Mouse (Mus musculus): ENCODE data around the gene B3gat1. TPM values are rescaled to one million over a fixed set of nuclear protein-coding genes. Genes with fewer than 3 reads are reported as not detected.

The B3gat1 gene
- polyA plus RNA-seq, 1 experiment from 2014 or later: 43.8 TPM

DNA sequence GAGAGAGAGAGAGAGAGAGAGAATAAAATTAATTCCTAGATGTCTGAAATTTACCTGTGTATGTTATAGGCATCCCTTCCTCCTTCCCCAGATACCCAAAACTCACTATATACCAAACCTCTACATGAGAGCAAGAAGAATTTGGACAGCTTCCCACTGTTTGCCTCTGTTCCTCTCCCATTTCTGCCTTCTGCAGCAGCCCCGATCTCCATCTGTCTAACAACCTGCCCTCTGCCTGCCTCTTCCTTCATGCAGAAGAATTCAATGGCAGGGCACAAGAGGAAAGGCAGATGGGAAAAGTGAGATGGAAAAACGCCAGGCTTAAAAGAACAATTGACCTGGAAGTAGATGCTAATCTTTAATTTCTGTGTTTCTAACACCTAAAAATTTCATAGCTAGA lies 5.0 kb upstream of the B3gat1 start:
- no peak for ATAC-seq (ENCODE audit: low FRiP score)
- Histone ChIP-seq H3K9me3 (replicated peaks) (no peaks in the 10 kb centered on the region), H3K4me1 (peaks cover 8% of the 10 kb centered on the region), H3K4me2 (no peak overlapping the region), H3K9ac (replicated peaks) (no peak overlapping the region), H3K27me3 (replicated peaks) (no peaks in the 10 kb centered on the region; the same call in 1 of the 2 replicates), H3K27ac (replicated peaks) (no peak overlapping the region), H3K4me3 (replicated peaks) (no peak overlapping the region), H3K36me3 (no peaks in the 10 kb centered on the region)
- WGBS: 76% methylated on average over 2 of the region's 2 CpGs

DNA sequence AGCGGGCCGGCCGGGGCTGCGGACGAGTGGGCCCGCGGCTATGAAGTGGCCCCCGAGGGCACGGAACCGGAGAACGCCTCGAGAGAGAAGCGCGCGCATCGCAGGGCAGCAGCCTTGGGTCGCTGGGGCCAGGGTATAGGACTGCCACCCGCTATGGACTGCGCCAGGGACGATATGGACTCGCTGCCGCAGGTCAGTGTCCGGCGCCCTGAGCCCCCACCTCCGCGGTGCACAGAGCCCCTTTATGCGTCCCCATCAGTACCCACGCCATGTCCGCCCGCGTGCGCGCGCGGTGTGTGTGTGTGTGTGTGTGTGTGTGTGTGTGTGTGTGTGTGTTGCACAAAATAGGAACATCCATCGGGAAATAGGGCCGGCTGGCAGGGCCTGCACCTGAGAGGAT lies 458 bp downstream of the B3gat1 start:
- Histone ChIP-seq H3K36me3 (no peaks in the 10 kb centered on the region), H3K27ac (replicated peaks) (peak overlapping the region; percentile 87), H3K9ac (replicated peaks) (peak overlapping the region; percentile 79), H3K4me1 (peaks cover 46% of the 10 kb centered on the region), H3K4me2 (peak overlapping the region; percentile 69), H3K27me3 (replicated peaks) (no peaks in the 10 kb centered on the region), H3K9me3 (replicated peaks) (no peaks in the 10 kb centered on the region), H3K4me3 (replicated peaks) (peak overlapping the region; percentile 63)
- peak; percentile 64 for ATAC-seq (ENCODE audit: low FRiP score)
- 1% methylated on average over 37 of the region's 37 CpGs for WGBS

DNA sequence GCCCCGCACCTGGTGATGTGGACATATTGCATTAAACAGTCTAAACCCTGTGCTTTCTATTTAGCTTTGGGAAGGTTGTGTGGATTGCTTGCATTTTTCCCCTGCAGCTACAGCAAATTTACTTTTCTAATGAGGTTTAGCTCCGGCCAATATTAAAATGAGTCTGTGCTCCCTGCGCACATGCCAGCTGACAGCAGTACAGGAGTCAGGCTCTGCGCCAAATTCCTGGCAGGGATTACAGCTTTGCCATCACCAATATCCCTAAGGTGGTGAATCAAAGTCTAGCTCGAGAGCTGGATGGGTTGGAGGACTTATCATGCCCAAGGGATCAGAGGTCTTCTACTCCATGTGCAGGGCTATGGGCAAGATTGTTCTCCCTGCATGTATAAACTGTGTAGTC lies 3.6 kb downstream of the B3gat1 start:
- peak overlapping the region; percentile 28 for H3K27ac ChIP-seq (replicated peaks)
- 0 out of 2 replicates have a peak overlapping the region, but pooled peaks have one; percentile 23 for H3K9ac ChIP-seq (replicated peaks)
- no peak for ATAC-seq (ENCODE audit: low FRiP score)
- WGBS: 29% methylated on average over 5 of the region's 5 CpGs
- peak overlapping the region; percentile 28 for H3K4me3 ChIP-seq (replicated peaks)
- no peaks in the 10 kb centered on the region for H3K9me3 ChIP-seq (replicated peaks)
- H3K36me3 ChIP-seq: no peaks in the 10 kb centered on the region; the same call in 1 of the 2 replicates
- H3K4me1 ChIP-seq: peaks cover 56% of the 10 kb centered on the region
- H3K27me3 ChIP-seq (replicated peaks): no peaks in the 10 kb centered on the region
- H3K4me2 ChIP-seq: peak overlapping the region; percentile 69

DNA sequence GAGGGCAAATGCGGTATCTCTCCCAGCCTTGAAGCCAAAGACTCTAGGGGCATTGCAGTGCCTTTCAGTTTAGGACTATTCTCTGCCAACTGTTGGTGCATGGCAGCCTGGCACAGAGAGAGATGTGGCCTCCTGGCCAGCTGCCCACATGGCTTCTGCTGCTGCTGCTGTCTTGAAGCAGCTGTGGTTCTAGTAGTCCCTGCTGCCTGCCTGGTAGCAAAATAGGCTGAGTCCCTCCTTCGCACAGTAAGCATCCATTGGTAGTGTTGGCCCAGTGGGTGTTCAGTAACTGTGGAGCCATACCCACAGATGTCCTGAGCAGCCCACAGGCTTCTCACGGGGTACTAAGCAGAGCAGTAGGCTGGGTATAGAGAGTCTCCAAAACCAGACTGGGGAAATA lies 9.3 kb downstream of the B3gat1 start:
- Histone ChIP-seq H3K9ac (replicated peaks) (no peak overlapping the region), H3K27me3 (replicated peaks) (no peaks in the 10 kb centered on the region), H3K4me1 (peaks cover 30% of the 10 kb centered on the region), H3K4me2 (no peak overlapping the region), H3K4me3 (replicated peaks) (no peak overlapping the region), H3K36me3 (no peaks in the 10 kb centered on the region; the same call in 1 of the 2 replicates), H3K27ac (replicated peaks) (no peak overlapping the region), H3K9me3 (replicated peaks) (no peaks in the 10 kb centered on the region)
- WGBS: 85% methylated on average over 3 of the region's 3 CpGs
- ATAC-seq (ENCODE audit: low FRiP score): peak; percentile 11; the same call in 1 of the 2 replicates

DNA sequence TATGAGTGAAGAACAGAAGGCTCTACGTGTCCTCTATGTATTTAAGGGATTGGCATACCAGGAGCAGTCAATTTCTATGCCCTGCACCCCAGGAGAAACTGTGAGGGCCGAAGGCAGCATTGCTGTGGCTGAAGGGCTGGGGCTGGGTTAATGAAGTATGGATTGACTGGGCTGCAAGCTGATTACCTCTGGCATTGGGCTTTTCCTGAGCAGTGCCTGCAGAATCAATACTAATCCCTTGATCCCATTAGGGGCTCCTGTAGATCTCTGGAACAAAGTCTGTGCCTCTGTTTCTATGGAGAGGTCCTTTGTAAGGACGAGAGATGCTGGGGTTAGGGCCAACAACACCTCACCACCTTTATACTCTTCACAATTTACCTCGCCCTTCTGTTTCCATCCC lies 13.6 kb downstream of the B3gat1 start:
- Histone ChIP-seq H3K27ac (replicated peaks) (no peak overlapping the region), H3K4me1 (peaks cover 24% of the 10 kb centered on the region), H3K9me3 (replicated peaks) (no peaks in the 10 kb centered on the region), H3K4me3 (replicated peaks) (no peak overlapping the region), H3K4me2 (no peak overlapping the region), H3K27me3 (replicated peaks) (no peaks in the 10 kb centered on the region), H3K9ac (replicated peaks) (no peak overlapping the region), H3K36me3 (peaks cover 9% of the 10 kb centered on the region; the same call in 1 of the 2 replicates)
- ATAC-seq (ENCODE audit: low FRiP score): no peak
- 73% methylated on average over 4 of the region's 4 CpGs for WGBS

DNA sequence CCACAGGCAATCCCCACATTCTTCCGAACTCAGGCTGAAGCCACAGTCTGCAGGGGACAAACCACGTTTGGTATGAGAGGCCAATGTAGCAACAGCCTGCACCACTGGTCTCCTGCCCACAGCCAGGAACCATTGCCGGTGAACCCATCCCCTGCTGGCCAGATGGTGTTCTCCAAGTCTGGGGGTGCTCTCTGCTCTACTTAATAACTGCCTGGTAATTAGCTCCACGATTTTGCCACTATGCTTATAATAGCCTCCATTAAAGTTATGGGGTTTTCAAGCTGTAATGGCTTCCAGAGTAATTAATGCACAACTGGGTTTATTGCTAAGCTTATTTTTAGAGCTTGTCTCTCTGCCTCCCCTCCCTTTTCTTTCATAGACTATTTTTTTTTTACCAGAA lies 15.4 kb downstream of the B3gat1 start:
- WGBS: 47% methylated on average over 4 of the region's 4 CpGs
- H3K36me3 ChIP-seq: peaks cover 18% of the 10 kb centered on the region
- no peak overlapping the region for H3K9ac ChIP-seq (replicated peaks)
- peak; percentile 67 for ATAC-seq (ENCODE audit: low FRiP score)
- H3K4me2 ChIP-seq: no peak overlapping the region
- peak overlapping the region; percentile 56 for H3K27ac ChIP-seq (replicated peaks)
- H3K4me3 ChIP-seq (replicated peaks): no peak overlapping the region
- H3K27me3 ChIP-seq (replicated peaks): no peaks in the 10 kb centered on the region
- H3K4me1 ChIP-seq: peaks cover 15% of the 10 kb centered on the region
- no peaks in the 10 kb centered on the region for H3K9me3 ChIP-seq (replicated peaks)

DNA sequence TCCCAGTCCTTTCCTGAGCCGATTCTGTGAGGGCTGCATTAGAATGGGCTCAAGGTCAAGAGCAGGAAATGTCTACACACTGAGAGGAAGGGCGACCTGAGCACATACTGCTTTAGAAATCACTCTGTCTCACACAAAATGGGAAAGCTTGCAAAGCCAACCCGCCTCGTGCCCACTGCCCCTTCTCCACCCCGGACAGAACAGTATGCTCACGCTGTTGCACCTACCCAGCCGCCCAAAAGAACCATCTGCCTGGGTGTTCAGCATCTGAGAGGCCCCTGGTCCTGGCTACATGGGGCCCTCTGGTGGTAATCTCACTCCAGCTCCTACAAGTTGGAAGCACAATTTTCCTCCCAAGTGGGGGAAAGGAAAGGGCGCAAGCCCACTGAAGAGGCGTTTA lies 26.6 kb downstream of the B3gat1 start:
- Histone ChIP-seq H3K4me1 (peaks cover 8% of the 10 kb centered on the region; the same call in 1 of the 2 replicates), H3K9ac (replicated peaks) (no peak overlapping the region), H3K27me3 (replicated peaks) (no peaks in the 10 kb centered on the region), H3K36me3 (peaks cover 35% of the 10 kb centered on the region), H3K4me2 (no peak overlapping the region), H3K27ac (replicated peaks) (no peak overlapping the region), H3K4me3 (replicated peaks) (no peak overlapping the region), H3K9me3 (replicated peaks) (no peaks in the 10 kb centered on the region)
- ATAC-seq (ENCODE audit: low FRiP score): peak; percentile 62
- 34% methylated on average over 9 of the region's 9 CpGs for WGBS

DNA sequence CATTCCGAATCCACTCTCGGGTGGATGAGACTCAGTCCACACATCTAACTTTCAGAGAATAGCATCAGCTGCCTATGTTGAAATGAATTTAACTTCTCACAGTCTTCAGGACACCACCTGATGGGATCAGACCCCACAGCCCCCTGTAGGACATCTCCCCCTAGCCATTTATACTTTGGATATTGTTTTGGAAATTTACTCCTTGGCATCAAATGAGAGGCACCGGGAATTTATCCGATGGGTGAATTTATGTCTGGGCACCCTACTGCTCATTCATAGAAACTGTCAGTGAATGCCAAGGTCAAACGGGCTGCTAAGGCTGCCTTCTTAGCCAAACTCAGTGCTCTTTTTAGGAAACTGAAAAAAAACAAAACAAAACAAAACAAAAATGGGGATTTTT lies 27.0 kb downstream of the B3gat1 start:
- no peak for ATAC-seq (ENCODE audit: low FRiP score)
- peaks cover 30% of the 10 kb centered on the region for H3K36me3 ChIP-seq

DNA sequence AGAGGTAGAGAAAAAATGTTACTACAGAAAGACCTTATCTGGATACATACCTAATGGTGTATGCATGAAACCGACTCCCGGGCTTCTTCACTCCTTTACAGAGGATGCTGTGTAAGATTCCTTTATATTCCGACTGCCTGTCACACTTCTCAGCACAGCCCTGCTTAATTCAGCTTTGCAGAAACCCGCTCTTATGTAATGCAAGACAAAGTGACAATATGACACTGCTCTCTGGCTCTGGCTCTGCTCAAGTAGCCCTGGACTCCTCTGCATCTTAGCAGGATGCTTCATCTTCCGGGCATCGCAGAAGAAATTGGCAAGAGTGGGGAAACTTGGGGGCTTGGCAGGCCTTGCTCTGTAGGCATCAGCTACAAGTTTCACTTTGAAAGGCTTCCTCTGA lies 28.9 kb downstream of the B3gat1 start:
- Histone ChIP-seq H3K36me3 (peaks cover 12% of the 10 kb centered on the region), H3K4me1 (peaks cover 8% of the 10 kb centered on the region; the same call in 1 of the 2 replicates), H3K4me2 (no peak overlapping the region), H3K27me3 (replicated peaks) (no peaks in the 10 kb centered on the region), H3K9me3 (replicated peaks) (no peaks in the 10 kb centered on the region), H3K4me3 (replicated peaks) (no peak overlapping the region), H3K9ac (replicated peaks) (no peak overlapping the region), H3K27ac (replicated peaks) (no peak overlapping the region)
- no peak for ATAC-seq (ENCODE audit: low FRiP score)
- WGBS: 89% methylated on average over 6 of the region's 6 CpGs

More for the DNA sequence above, 27.0 kb downstream of the B3gat1 start:
- Histone ChIP-seq H3K4me1 (peaks cover 8% of the 10 kb centered on the region; the same call in 1 of the 2 replicates), H3K4me3 (replicated peaks) (no peak overlapping the region), H3K9ac (replicated peaks) (no peak overlapping the region), H3K27ac (replicated peaks) (no peak overlapping the region), H3K9me3 (replicated peaks) (no peaks in the 10 kb centered on the region), H3K27me3 (replicated peaks) (no peaks in the 10 kb centered on the region), H3K4me2 (no peak overlapping the region)
- 44% methylated on average over 5 of the region's 5 CpGs for WGBS

DNA sequence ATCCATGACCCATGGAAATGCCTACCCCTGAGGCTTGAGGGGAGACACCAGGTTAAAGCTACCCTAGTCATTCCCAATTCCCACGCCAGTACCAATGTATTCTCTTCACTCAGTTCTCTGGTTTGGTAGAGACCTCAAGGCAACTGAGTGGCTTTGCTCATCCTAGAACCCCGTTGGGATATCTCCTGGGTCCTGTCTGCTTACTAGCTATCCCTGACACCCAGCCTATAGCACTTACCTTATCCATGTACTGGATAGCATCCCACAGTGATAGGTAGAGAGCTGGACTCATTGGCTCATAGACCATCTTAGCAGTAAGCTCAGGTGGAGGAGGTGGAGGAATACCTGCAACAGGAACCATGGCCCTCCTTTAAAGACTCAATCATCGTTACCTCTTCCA lies 34.7 kb downstream of the B3gat1 start:
- H3K9ac ChIP-seq (replicated peaks): no peak overlapping the region
- no peak overlapping the region for H3K4me3 ChIP-seq (replicated peaks)
- WGBS: 88% methylated on average over 3 of the region's 3 CpGs
- H3K4me2 ChIP-seq: no peak overlapping the region
- peaks cover 5% of the 10 kb centered on the region; the same call in 1 of the 2 replicates for H3K36me3 ChIP-seq
- H3K4me1 ChIP-seq: no peaks in the 10 kb centered on the region
- no peaks in the 10 kb centered on the region for H3K9me3 ChIP-seq (replicated peaks)
- ATAC-seq (ENCODE audit: low FRiP score): no peak
- H3K27ac ChIP-seq (replicated peaks): no peak overlapping the region
- H3K27me3 ChIP-seq (replicated peaks): no peaks in the 10 kb centered on the region

DNA sequence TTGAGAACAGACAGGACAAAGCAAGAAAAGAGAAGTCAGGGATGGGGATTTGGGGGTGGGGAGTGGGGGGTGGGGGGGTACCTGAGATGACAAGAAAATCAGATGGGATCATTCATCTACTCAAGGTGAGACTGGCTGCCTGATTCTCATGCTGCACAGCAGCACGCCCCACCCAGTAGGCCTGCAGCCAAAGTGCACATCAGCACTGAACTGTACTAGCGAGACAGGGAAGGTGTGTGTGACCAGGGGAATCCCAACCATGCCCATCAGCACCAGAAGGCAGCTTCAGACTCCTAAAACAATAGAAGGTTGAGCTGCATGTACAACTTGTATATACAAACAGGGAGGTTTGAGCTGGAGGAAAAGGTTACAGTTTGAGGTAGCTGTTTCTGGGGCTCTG lies 42.2 kb downstream of the B3gat1 start:
- no peaks in the 10 kb centered on the region for H3K27me3 ChIP-seq (replicated peaks)
- no peaks in the 10 kb centered on the region for H3K4me1 ChIP-seq
- 77% methylated on average over 2 of the region's 2 CpGs for WGBS
- H3K4me3 ChIP-seq (replicated peaks): no peak overlapping the region
- no peaks in the 10 kb centered on the region for H3K36me3 ChIP-seq
- H3K4me2 ChIP-seq: no peak overlapping the region
- H3K27ac ChIP-seq (replicated peaks): no peak overlapping the region
- no peaks in the 10 kb centered on the region for H3K9me3 ChIP-seq (replicated peaks)
- H3K9ac ChIP-seq (replicated peaks): no peak overlapping the region
- ATAC-seq (ENCODE audit: low FRiP score): no peak

DNA sequence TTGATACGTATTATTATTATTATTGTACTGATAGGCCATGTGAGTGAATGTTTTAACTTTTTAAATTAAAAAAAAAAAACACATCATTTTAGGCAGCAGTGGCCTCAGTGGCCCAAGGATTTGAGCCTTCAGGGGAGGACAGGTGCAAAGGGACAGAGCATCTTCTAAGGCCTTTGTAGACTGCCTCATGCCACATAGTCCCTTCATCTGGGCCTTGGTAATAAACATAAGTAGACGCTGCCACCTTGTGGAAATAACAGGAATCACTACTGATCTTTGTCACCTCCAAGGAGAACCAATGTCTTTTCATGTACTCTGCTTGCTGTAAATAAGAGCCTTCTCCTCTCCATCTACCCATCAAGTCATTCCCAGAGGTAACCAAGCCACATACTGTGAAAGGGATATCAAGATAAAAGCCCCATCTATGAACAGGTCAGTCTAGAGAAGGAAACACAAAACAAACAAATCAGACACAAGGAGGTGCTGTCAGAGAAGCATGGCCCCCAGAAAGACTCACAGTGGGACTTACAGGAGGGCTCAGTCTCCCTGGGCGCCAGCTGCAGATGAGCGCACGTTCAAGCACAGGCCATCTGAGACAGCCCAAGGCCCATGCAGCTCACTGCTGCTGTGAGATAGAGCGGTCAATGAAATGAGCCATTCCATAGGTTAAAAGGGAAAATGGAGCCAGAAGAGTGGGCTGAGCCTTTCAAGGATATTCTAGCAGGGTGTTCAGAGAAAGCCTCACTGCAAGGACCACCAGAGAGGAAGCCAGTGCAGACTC lies 42.8 kb downstream of the B3gat1 start:
- Histone ChIP-seq H3K4me1 (no peaks in the 10 kb centered on the region), H3K9ac (replicated peaks) (no peak overlapping the region), H3K36me3 (no peaks in the 10 kb centered on the region), H3K27ac (replicated peaks) (no peak overlapping the region), H3K9me3 (replicated peaks) (no peaks in the 10 kb centered on the region), H3K4me2 (no peak overlapping the region), H3K27me3 (replicated peaks) (no peaks in the 10 kb centered on the region), H3K4me3 (replicated peaks) (no peak overlapping the region)
- WGBS: 68% methylated on average over 6 of the region's 6 CpGs
- ATAC-seq (ENCODE audit: low FRiP score): peak; percentile 68; the same call in 1 of the 2 replicates

All from neural tube, embryonic 15.5 days (tissue).